Mouse (Mus musculus) limb, embryonic 14.5 days (tissue): ENCODE data around the gene Fhl3. TPM values are rescaled to one million over a fixed set of nuclear protein-coding genes. Genes with fewer than 3 reads are reported as not detected.

Source experiments
- ATAC-seq: fragments of 200-750 bp; cut with Nextera tagmentation; 2 replicates; pipeline ENCODE4 v1.8.0; 2017; ENCODE audit warnings: low read depth, moderate number of reproducible peaks, moderate TSS enrichment; ENCODE audit not compliant: low FRiP score
- DNase-seq: peaks from one replicate; pipeline ENCODE4 v3.0.0-alpha.2; 2015; ENCODE audit warnings: low spot score
- H3K27ac ChIP-seq: fragments of 300-500 bp; sonication (generic); replicated peaks from 2 replicates; pipeline ENCODE4 v1.5.1; 2014; ENCODE audit warnings: low read depth, mild to moderate bottlenecking, low read length, moderate library complexity, mixed read lengths
- H3K27me3 ChIP-seq: fragments of 300-500 bp; sonication (generic); 2 replicates; pipeline ENCODE4 v1.6.1; 2014; ENCODE audit warnings: low read length, mixed read lengths; ENCODE audit not compliant: control insufficient read depth, insufficient read depth
- H3K36me3 ChIP-seq: fragments of 300-500 bp; sonication (generic); 2 replicates; pipeline ENCODE4 v1.6.1; 2014; ENCODE audit warnings: mild to moderate bottlenecking, low read length, moderate library complexity, mixed read lengths; ENCODE audit not compliant: control insufficient read depth, insufficient read depth
- H3K4me1 ChIP-seq: fragments of 300-500 bp; sonication (generic); 2 replicates; pipeline ENCODE4 v1.6.1; 2014; ENCODE audit warnings: antibody characterized with exemption, low read length, mixed read lengths; ENCODE audit not compliant: control insufficient read depth, insufficient read depth
- H3K4me2 ChIP-seq: fragments of 300-500 bp; sonication (generic); replicated peaks from 2 replicates; pipeline ENCODE4 v1.6.1; 2014; ENCODE audit warnings: low read depth, mild to moderate bottlenecking, low read length, moderate library complexity; ENCODE audit not compliant: severe bottlenecking
- H3K4me3 ChIP-seq: fragments of 300-500 bp; sonication (generic); replicated peaks from 2 replicates; pipeline ENCODE4 v1.5.1; 2014; ENCODE audit warnings: low read length
- H3K9ac ChIP-seq: fragments of 300-500 bp; sonication (generic); 2 replicates; pipeline ENCODE4 v1.6.1; 2014; ENCODE audit warnings: mild to moderate bottlenecking, low read depth, low read length, moderate library complexity; ENCODE audit not compliant: severe bottlenecking
- H3K9me3 ChIP-seq: fragments of 300-500 bp; sonication (generic); 2 replicates; pipeline ENCODE4 v1.6.1; 2016; ENCODE audit warnings: low read length; ENCODE audit not compliant: control insufficient read depth
- POLR2A ChIP-seq: fragments of 200-500 bp; IDR thresholded peaks from 2 replicates; pipeline ENCODE4 v1.8.0; 2012; ENCODE audit warnings: inconsistent platforms, mild to moderate bottlenecking, moderate library complexity, borderline replicate concordance; ENCODE audit not compliant: insufficient read depth, insufficient read length; ENCODE audit errors: extremely low read depth
- WGBS: fragments of 180-500 bp; shearing (Covaris S2); extraction: QIAGEN DNeasy Blood & Tissue Kit; methylation state at CpG from one replicate; pipeline ENCODE4 v1.1.7; 2014; 5-methylcytosine and 5-hydroxymethylcytosine counted together
- polyA plus RNA-seq, 2 experiments: library from polyadenylated mRNA; depleted of rRNA in 1 of 2; stranded (reverse) in 1 of 2; unstranded in 1 of 2; fragments of >200 nt; fragmentation: Nextera tagmentation in 1 of 2; extraction: Ambion mirVana in 1 of 2; gene quantifications; 2 replicates each; pipeline versions ENCODE4 v1.2.1 to v1.2.3; 2012 to 2014

The Fhl3 gene
- polyA plus RNA-seq, 2 experiments = 18.1 to 30.6 TPM

DNA sequence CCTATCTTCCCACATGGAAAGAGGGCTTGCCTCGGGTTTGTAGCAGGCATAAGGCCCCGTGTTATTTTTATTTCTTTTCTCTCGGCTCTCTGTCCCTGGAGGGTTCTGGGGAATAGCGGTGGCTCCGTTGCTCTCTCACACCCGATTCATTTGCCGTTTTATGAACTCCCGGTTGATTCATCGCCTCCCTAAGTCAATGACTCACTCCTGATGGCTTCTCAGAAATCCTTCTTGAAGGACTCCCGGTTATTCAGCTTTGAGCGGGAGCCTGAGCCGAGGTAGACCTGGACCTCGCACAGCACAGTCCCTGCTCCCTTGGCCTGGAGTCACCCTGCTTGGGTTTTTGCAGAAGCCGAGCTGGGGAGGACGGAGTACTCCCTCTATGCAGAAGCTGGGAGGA, 35.9 kb upstream of the Fhl3 start:
- no peak for TF ChIP-seq POLR2A
- no peak overlapping the region for H3K4me2 ChIP-seq
- ATAC-seq = no peak

GRCm38 (mm10) chr4:124667476-124668033, 32.9 kb upstream of the Fhl3 start:
- WGBS = 37% methylated on average over 12 of the region's 14 CpGs
- H3K27ac ChIP-seq = no peak overlapping the region
- ATAC-seq (no peak), DNase-seq (no peak)
- peaks cover 8% of the 10 kb centered on the region for H3K4me1 ChIP-seq
- H3K27me3 ChIP-seq = peaks cover 28% of the 10 kb centered on the region; the same call in 1 of the 2 replicates
- H3K4me3 ChIP-seq = no peak overlapping the region
- H3K4me2 ChIP-seq = no peak overlapping the region
- no peak for TF ChIP-seq POLR2A
- H3K9me3 ChIP-seq = no peaks in the 10 kb centered on the region
- H3K36me3 ChIP-seq = no peaks in the 10 kb centered on the region
- H3K9ac ChIP-seq = no peak overlapping the region

More for the DNA sequence above, 35.9 kb upstream of the Fhl3 start:
- Histone ChIP-seq H3K9ac (no peak overlapping the region), H3K36me3 (no peaks in the 10 kb centered on the region), H3K27ac (no peak overlapping the region), H3K4me1 (no peaks in the 10 kb centered on the region), H3K4me3 (no peak overlapping the region), H3K9me3 (no peaks in the 10 kb centered on the region), H3K27me3 (peaks cover 48% of the 10 kb centered on the region)
- no peak for DNase-seq
- WGBS = 58% methylated on average over 15 of the region's 15 CpGs

DNA sequence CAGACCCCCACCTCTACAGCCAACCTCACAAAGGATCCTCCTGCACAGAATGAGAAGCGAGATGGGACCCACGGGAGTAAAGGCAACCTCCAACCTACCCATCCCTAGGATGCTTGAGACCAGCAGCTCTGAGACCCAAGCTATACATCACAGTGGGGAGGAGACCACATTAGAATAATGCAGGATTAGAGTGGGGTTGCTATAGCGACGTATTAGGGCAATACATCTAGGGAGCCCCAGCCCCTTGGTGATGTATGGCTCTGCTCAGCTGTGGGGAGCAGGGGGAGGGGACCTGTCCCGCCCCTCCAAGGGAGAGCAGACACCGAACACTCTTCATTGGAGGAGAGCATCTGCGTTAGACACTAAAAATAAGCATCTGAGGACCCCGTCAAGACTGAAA, 32.4 kb upstream of the Fhl3 start:
- H3K9me3 ChIP-seq = no peaks in the 10 kb centered on the region
- H3K27ac ChIP-seq = no peak overlapping the region
- DNase-seq (no peak), ATAC-seq (no peak)
- H3K9ac ChIP-seq = no peak overlapping the region
- peaks cover 13% of the 10 kb centered on the region for H3K4me1 ChIP-seq
- H3K36me3 ChIP-seq = no peaks in the 10 kb centered on the region
- H3K27me3 ChIP-seq = peaks cover 22% of the 10 kb centered on the region; the same call in 1 of the 2 replicates
- no peak for TF ChIP-seq POLR2A
- WGBS = 18% methylated on average over 8 of the region's 8 CpGs
- H3K4me2 ChIP-seq = no peak overlapping the region
- no peak overlapping the region for H3K4me3 ChIP-seq

DNA sequence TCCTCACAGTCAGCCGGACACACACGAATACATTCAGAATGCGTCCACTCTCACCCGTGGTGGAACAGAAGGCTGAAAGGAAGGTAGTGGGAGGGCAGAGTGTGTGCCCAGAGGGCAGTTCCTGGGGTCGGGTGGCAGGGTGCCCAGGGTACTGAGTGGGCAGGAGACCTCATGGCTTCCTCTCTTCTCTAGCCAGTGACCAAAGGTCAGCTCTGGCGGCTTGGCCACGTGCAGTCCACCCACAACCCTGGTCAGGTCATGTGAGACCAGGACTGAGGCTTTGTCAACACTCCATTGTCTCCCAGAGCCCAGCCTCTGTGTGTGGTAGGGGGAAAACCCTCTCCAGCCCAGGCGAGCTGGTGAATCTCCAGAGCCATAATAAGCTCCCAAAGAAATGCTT, 30.3 kb upstream of the Fhl3 start:
- Histone ChIP-seq H3K36me3 (no peaks in the 10 kb centered on the region), H3K27ac (no peak overlapping the region), H3K9me3 (no peaks in the 10 kb centered on the region), H3K9ac (no peak overlapping the region), H3K4me3 (no peak overlapping the region), H3K4me1 (peaks cover 13% of the 10 kb centered on the region), H3K27me3 (peaks cover 8% of the 10 kb centered on the region; the same call in 1 of the 2 replicates), H3K4me2 (no peak overlapping the region)
- DNase-seq (no peak), ATAC-seq (no peak)
- no peak for TF ChIP-seq POLR2A
- 78% methylated on average over 6 of the region's 8 CpGs for WGBS

DNA sequence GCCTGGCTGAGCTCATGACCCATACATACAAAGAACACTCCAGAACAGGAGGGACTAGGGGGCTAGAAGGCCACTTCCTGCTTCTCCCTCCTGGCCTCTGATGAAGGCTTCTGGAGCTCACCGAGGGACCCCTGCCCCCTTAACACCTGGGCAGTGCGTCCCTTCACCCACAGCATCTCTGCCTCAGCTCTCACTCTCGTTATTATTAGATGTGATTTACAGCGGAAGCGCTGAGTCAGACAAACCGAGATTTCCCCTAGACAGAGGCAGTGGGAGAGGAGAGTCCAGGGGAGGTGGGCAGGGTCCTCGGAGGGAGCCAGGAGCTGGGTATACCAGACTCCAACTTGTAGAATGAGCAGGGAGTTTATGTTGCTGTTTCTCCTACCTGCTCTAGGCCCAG, 28.9 kb upstream of the Fhl3 start:
- TF ChIP-seq POLR2A = no peak
- WGBS = 19% methylated on average over 7 of the region's 7 CpGs
- ATAC-seq = no peak

More for the DNA sequence above, 28.9 kb upstream of the Fhl3 start:
- DNase-seq = no peak
- H3K9me3 ChIP-seq = no peaks in the 10 kb centered on the region
- peaks cover 8% of the 10 kb centered on the region; the same call in 1 of the 2 replicates for H3K27me3 ChIP-seq
- H3K4me1 ChIP-seq = peaks cover 13% of the 10 kb centered on the region
- peaks cover 4% of the 10 kb centered on the region for H3K36me3 ChIP-seq
- no peak overlapping the region for H3K9ac ChIP-seq
- no peak overlapping the region for H3K27ac ChIP-seq
- no peak overlapping the region for H3K4me2 ChIP-seq
- H3K4me3 ChIP-seq = no peak overlapping the region
